Mouse (Mus musculus) liver, embryonic 14.5 days (tissue): Measurements from ENCODE around the gene Hils1. TPM values are rescaled to one million over a fixed set of nuclear protein-coding genes. Genes with fewer than 3 reads are reported as not detected.
A peak's percentile ranks its signal among the peaks of the same experiment; 100 is the strongest.

Source experiments
- ATAC-seq: fragments of 200-750 bp; cut with Nextera tagmentation; 2 replicates; pipeline ENCODE4 v1.8.0; 2017; ENCODE audit warnings: moderate number of reproducible peaks, mild to moderate bottlenecking, moderate library complexity; ENCODE audit not compliant: insufficient read depth
- DNase-seq, 3 experiments: peaks; one replicate each; pipeline ENCODE4 v3.0.0-alpha.2; 2012 to 2013; ENCODE audit warnings: low read depth in 3 of 3, low spot score in 3 of 3
- H3K27ac ChIP-seq: fragments of 300-500 bp; sonication (generic); 2 replicates; pipeline ENCODE4 v1.5.1; 2014; ENCODE audit warnings: moderate library complexity, mild to moderate bottlenecking, control low read depth, inconsistent platforms
- H3K27me3 ChIP-seq: fragments of 300-500 bp; sonication (generic); 2 replicates; pipeline ENCODE4 v1.6.1; 2014; ENCODE audit warnings: mild to moderate bottlenecking, low read length, moderate library complexity; ENCODE audit not compliant: control insufficient read depth, insufficient read depth
- H3K36me3 ChIP-seq: fragments of 300-500 bp; sonication (generic); replicated peaks from 2 replicates; pipeline ENCODE4 v1.6.1; 2014; ENCODE audit warnings: low read depth; ENCODE audit not compliant: control insufficient read depth, insufficient read depth
- H3K4me1 ChIP-seq, 2 experiments: fragments of 200-500 bp in 1 of 2; fragments of 300-500 bp in 1 of 2; sonication (generic) in 1 of 2; replicated peaks; 2 replicates each; pipeline ENCODE4 v1.6.1; 2012 to 2014; ENCODE audit warnings: antibody characterized with exemption in 1 of 2, inconsistent platforms in 1 of 2, low read length in 1 of 2; ENCODE audit not compliant: control insufficient read depth in 2 of 2, insufficient read depth in 2 of 2
- H3K4me2 ChIP-seq: fragments of 300-500 bp; sonication (generic); 2 replicates; pipeline ENCODE4 v1.6.1; 2014; ENCODE audit warnings: low read depth, mild to moderate bottlenecking, control low read depth, moderate library complexity
- H3K4me3 ChIP-seq, 2 experiments: fragments of 200-500 bp in 1 of 2; fragments of 300-500 bp in 1 of 2; sonication (generic) in 1 of 2; 2 replicates each; pipeline ENCODE4 v1.5.1; 2012 to 2014; ENCODE audit warnings: low read depth in 2 of 2, low read length in 2 of 2, mild to moderate bottlenecking in 2 of 2, control low read depth in 1 of 2, inconsistent platforms in 1 of 2, moderate library complexity in 1 of 2; ENCODE audit not compliant: insufficient read depth in 1 of 2
- H3K9ac ChIP-seq: fragments of 300-500 bp; sonication (generic); replicated peaks from 2 replicates; pipeline ENCODE4 v1.6.1; 2014; ENCODE audit warnings: mild to moderate bottlenecking, control low read depth, moderate library complexity
- H3K9me3 ChIP-seq: fragments of 300-500 bp; sonication (generic); 2 replicates; pipeline ENCODE4 v1.6.1; 2016; ENCODE audit warnings: low read length, mixed read lengths; ENCODE audit not compliant: control insufficient read depth
- CTCF ChIP-seq: IDR thresholded peaks from 2 replicates; pipeline ENCODE4 v1.5.1; 2016; ENCODE audit warnings: antibody characterized with exemption, low read depth, control low read depth
- EP300 ChIP-seq: IDR thresholded peaks from 2 replicates; pipeline ENCODE4 v1.6.1; 2016; ENCODE audit warnings: antibody characterized with exemption, low read depth
- WGBS: fragments of 180-500 bp; shearing (Covaris S2); extraction: QIAGEN DNeasy Blood & Tissue Kit; methylation state at CpG from one replicate; pipeline ENCODE4 v1.1.7; 2014; ENCODE audit not compliant: insufficient replicate concordance; 5-methylcytosine and 5-hydroxymethylcytosine counted together
- polyA plus RNA-seq, 2 experiments: library from polyadenylated mRNA; depleted of rRNA in 1 of 2; stranded (reverse) in 1 of 2; unstranded in 1 of 2; fragments of >200 nt; fragmentation: Nextera tagmentation in 1 of 2; extraction: Ambion mirVana in 1 of 2; gene quantifications; 2 replicates each; pipeline versions ENCODE4 v1.2.1 to v1.2.3; 2012 to 2014

The Hils1 gene
- polyA plus RNA-seq, 2 experiments = not detected

- H3K27me3 ChIP-seq = no peaks in the 10 kb centered on the region
- H3K4me2 ChIP-seq = no peak overlapping the region
- no peak overlapping the region for H3K4me3 ChIP-seq
- ATAC-seq = no peak
- no peaks in the 10 kb centered on the region for H3K36me3 ChIP-seq
- no peak overlapping the region for H3K27ac ChIP-seq
- 20% methylated on average over 5 of the region's 5 CpGs for WGBS
- H3K4me1 ChIP-seq = peaks cover 0 to 7% of the 10 kb centered on the region in 2 experiments; a peak in 1 of 4 replicates
- DNase-seq = no peak
- H3K9ac ChIP-seq = no peak overlapping the region
- H3K9me3 ChIP-seq = no peaks in the 10 kb centered on the region
- no peak for TF ChIP-seq EP300
- TF ChIP-seq CTCF = no peak
Measured at GRCm38 (mm10) chr11:94927771-94928291, 39.6 kb upstream of the Hils1 start.

- peaks cover 0 to 7% of the 10 kb centered on the region in 2 experiments; a peak in 1 of 4 replicates for H3K4me1 ChIP-seq
- H3K4me2 ChIP-seq = no peak overlapping the region
- no peak overlapping the region for H3K9ac ChIP-seq
- H3K4me3 ChIP-seq = no peak overlapping the region
- no peak overlapping the region for H3K27ac ChIP-seq
- no peaks in the 10 kb centered on the region for H3K9me3 ChIP-seq
- peaks cover 3% of the 10 kb centered on the region for H3K27me3 ChIP-seq
- ATAC-seq = peak; percentile 74
- peak in 1 of 3 experiments; percentile 19 for DNase-seq
- 9% methylated on average over 13 of the region's 13 CpGs for WGBS
- TF ChIP-seq EP300 = no peak
- H3K36me3 ChIP-seq = no peaks in the 10 kb centered on the region
Measured at GRCm38 (mm10) chr11:94928820-94929219, 38.6 kb upstream of the Hils1 start.

- Histone ChIP-seq H3K9ac (no peak overlapping the region), H3K36me3 (no peaks in the 10 kb centered on the region), H3K4me2 (no peak overlapping the region), H3K27ac (no peak overlapping the region), H3K4me3 (no peak overlapping the region), H3K4me1 (peaks cover 0 to 7% of the 10 kb centered on the region in 2 experiments; a peak in 1 of 4 replicates), H3K9me3 (no peaks in the 10 kb centered on the region), H3K27me3 (peaks cover 7% of the 10 kb centered on the region)
- WGBS = 50% methylated on average over 9 of the region's 9 CpGs
- TF ChIP-seq CTCF (no peak), EP300 (no peak)
- ATAC-seq (no peak), DNase-seq (no peak)
Measured at GRCm38 (mm10) chr11:94929599-94929998, 37.8 kb upstream of the Hils1 start.

GRCm38 (mm10) chr11:94930151-94930550, 37.2 kb upstream of the Hils1 start:
- peaks cover 0 to 7% of the 10 kb centered on the region in 2 experiments; a peak in 1 of 4 replicates for H3K4me1 ChIP-seq
- no peaks in the 10 kb centered on the region for H3K9me3 ChIP-seq
- no peaks in the 10 kb centered on the region for H3K36me3 ChIP-seq
- H3K9ac ChIP-seq = no peak overlapping the region
- H3K4me2 ChIP-seq = no peak overlapping the region
- no peak overlapping the region for H3K4me3 ChIP-seq
- H3K27me3 ChIP-seq = peaks cover 10% of the 10 kb centered on the region
- ATAC-seq (no peak), DNase-seq (no peak)
- TF ChIP-seq CTCF (no peak), EP300 (no peak)
- WGBS = 42% methylated on average over 4 of the region's 4 CpGs
- H3K27ac ChIP-seq = no peak overlapping the region

GRCm38 (mm10) chr11:94933584-94933983, 33.8 kb upstream of the Hils1 start:
- H3K9me3 ChIP-seq = no peaks in the 10 kb centered on the region
- no peak for TF ChIP-seq CTCF
- TF ChIP-seq EP300 = no peak
- no peak overlapping the region for H3K27ac ChIP-seq
- H3K36me3 ChIP-seq = no peaks in the 10 kb centered on the region
- peaks cover 0 to 3% of the 10 kb centered on the region in 2 experiments; a peak in 1 of 4 replicates for H3K4me1 ChIP-seq
- H3K4me3 ChIP-seq = no peak overlapping the region
- H3K4me2 ChIP-seq = no peak overlapping the region
- H3K27me3 ChIP-seq = peaks cover 31% of the 10 kb centered on the region
- no peak overlapping the region for H3K9ac ChIP-seq
- no peak for DNase-seq
- ATAC-seq = no peak
- 15% methylated on average over 8 of the region's 8 CpGs for WGBS
